Mouse (Mus musculus) forebrain, embryonic 15.5 days (tissue): Measurements from ENCODE around the gene Dcaf4. TPM values are rescaled to one million over a fixed set of nuclear protein-coding genes. Genes with fewer than 3 reads are reported as not detected.

ENCODE experiments used
- ATAC-seq: fragments of 200-750 bp; cut with Nextera tagmentation; replicated peaks from 2 replicates; pipeline ENCODE4 v1.8.0; 2017; ENCODE audit warnings: mild to moderate bottlenecking, moderate TSS enrichment, moderate library complexity
- H3K27ac ChIP-seq: fragments of 300-500 bp; sonication (generic); replicated peaks from 2 replicates; pipeline ENCODE4 v1.5.1; 2015; ENCODE audit warnings: mild to moderate bottlenecking, inconsistent platforms
- H3K27me3 ChIP-seq: fragments of 300-500 bp; sonication (generic); 2 replicates; pipeline ENCODE4 v1.6.1; 2015; ENCODE audit warnings: inconsistent platforms
- H3K36me3 ChIP-seq: fragments of 300-500 bp; sonication (generic); 2 replicates; pipeline ENCODE4 v1.6.1; 2015; ENCODE audit warnings: mild to moderate bottlenecking, inconsistent platforms
- H3K4me1 ChIP-seq: fragments of 300-500 bp; sonication (generic); 2 replicates; pipeline ENCODE4 v1.6.1; 2015; ENCODE audit warnings: inconsistent platforms
- H3K4me2 ChIP-seq: fragments of 300-500 bp; sonication (generic); replicated peaks from 2 replicates; pipeline ENCODE4 v1.6.1; 2015; ENCODE audit warnings: mild to moderate bottlenecking, inconsistent platforms
- H3K4me3 ChIP-seq: fragments of 300-500 bp; sonication (generic); 2 replicates; pipeline ENCODE4 v1.5.1; 2015; ENCODE audit warnings: mild to moderate bottlenecking, inconsistent platforms
- H3K9ac ChIP-seq: fragments of 300-500 bp; sonication (generic); replicated peaks from 2 replicates; pipeline ENCODE4 v1.6.1; 2015; ENCODE audit warnings: mild to moderate bottlenecking, inconsistent platforms
- H3K9me3 ChIP-seq: fragments of 300-500 bp; sonication (generic); 2 replicates; pipeline ENCODE4 v1.6.1; 2016; ENCODE audit warnings: inconsistent platforms
- WGBS: fragments of 180-500 bp; shearing (Covaris S2); methylation state at CpG from one replicate; pipeline ENCODE4 v1.1.7; 2015; ENCODE audit warnings: mixed read lengths; 5-methylcytosine and 5-hydroxymethylcytosine counted together
- polyA plus RNA-seq: library from polyadenylated mRNA; unstranded; fragments of >200 nt; fragmentation: Nextera tagmentation; extraction: Ambion mirVana; gene quantifications from 2 replicates; pipeline ENCODE4 v1.2.1, GENCODE M21; 2015

Gene Dcaf4
- polyA plus RNA-seq: 47.6 and 48.4 TPM in 2 replicates

DNA sequence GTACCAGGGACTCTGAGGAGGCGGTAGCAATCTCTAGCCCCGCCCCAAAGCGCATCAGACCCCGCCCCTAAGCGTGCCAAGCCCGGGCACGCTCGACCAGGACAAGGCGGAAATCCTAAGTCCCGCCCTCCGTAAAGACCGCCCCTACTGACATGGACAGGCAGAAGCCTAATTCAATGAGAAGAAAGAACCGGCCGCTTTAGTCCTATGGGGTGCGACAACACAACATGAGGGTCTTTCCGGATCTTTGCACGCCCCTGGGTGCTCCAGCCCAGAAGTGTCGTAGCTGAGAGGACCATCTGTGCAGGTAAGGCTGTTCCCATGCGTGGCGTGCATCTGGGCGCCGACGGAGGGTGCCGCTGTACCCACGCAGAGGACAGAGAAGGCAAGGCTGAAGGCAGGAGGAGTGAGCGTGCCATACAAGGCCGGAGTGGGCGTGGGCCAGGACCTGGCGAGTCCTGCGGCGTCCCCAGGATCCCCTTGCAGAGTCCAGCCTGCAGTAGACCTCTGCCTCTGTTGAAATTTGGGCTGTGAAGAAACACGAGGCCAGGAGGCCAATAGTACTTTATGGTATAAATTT lies at the start of gene Dcaf4:
Gene Dcaf4, plus strand, starts transcription at position 156 of the 580 bp plus-strand sequence.
- Histone ChIP-seq H3K27me3 (no peaks in the 10 kb centered on the region), H3K4me3 (peak within 1 kb of the TSS; percentile 75), H3K4me1 (peaks cover 17% of the 10 kb centered on the region), H3K4me2 (peak within 1 kb of the TSS; percentile 64), H3K36me3 (no peaks in the 10 kb centered on the region), H3K9me3 (no peaks in the 10 kb centered on the region), H3K27ac (peak within 1 kb of the TSS; percentile 76), H3K9ac (peak within 1 kb of the TSS; percentile 73)
- WGBS: under 1% methylated on average over 32 of the region's 32 CpGs
- peak; percentile 99 for ATAC-seq

GRCm38 (mm10) chr12:83471760-83472159 lies 48.5 kb upstream of the Dcaf4 start:
- Histone ChIP-seq H3K36me3 (no peaks in the 10 kb centered on the region), H3K9ac (no peak overlapping the region), H3K27me3 (no peaks in the 10 kb centered on the region), H3K9me3 (no peaks in the 10 kb centered on the region), H3K4me2 (no peak overlapping the region), H3K27ac (no peak overlapping the region), H3K4me1 (peaks cover 16% of the 10 kb centered on the region), H3K4me3 (no peak overlapping the region)
- no peak for ATAC-seq
- 91% methylated on average over 7 of the region's 7 CpGs for WGBS

DNA sequence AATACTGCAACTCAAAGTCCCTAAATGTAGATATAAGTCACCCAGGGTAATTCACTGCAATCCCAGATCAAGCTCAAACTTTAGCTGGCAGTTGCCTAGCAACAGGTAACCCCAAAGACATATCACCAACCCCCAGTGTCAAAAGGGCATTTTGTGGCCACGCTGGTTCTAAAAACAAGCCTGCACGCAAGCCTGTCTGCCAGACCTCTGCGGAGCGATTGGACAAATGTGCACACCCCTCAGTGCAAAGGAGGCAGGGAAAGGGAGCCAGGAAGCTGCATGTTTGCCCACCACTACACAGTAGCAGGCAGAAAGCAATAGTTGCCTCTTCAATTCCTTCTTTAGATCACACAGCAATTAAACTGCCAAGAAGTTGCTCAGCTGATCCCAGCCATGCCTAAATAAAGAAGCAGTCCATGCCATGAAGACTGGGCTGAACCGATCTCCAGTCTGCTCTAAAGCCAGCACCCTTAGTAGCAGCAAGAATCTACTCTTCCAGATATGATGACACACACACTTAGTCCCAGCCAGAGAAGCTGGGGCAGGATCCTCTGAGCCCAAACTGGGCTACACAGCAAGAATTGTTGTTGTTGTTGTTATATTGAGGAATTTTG lies 46.2 kb upstream of the Dcaf4 start:
- H3K4me1 ChIP-seq: peaks cover 16% of the 10 kb centered on the region
- 64% methylated on average over 5 of the region's 5 CpGs for WGBS

DNA sequence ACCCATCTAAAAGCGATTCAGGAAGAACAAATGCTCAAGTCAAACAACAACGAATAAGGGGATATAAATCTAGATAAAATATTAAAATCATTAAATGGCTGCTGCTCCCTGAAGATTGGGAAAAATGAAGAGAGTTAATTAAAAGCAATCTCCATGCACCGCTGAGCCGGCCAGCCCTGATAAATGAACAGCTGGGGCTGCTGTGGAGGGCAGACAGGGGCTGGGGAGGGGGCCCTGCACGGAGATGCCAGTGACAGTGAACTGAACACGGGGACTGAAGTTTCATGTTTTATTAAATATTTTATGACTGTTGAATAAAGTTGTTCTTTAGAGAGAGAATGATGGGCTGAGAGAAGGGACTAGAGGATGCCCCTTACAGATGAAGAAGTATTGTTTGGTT lies 44.8 kb upstream of the Dcaf4 start:
- Histone ChIP-seq H3K27ac (no peak overlapping the region), H3K4me3 (no peak overlapping the region), H3K27me3 (no peaks in the 10 kb centered on the region), H3K9ac (no peak overlapping the region), H3K9me3 (no peaks in the 10 kb centered on the region), H3K36me3 (no peaks in the 10 kb centered on the region), H3K4me2 (no peak overlapping the region), H3K4me1 (peaks cover 16% of the 10 kb centered on the region)
- 35% methylated on average over 6 of the region's 6 CpGs for WGBS
- no peak for ATAC-seq

More for the DNA sequence above, 46.2 kb upstream of the Dcaf4 start:
- Histone ChIP-seq H3K27ac (no peak overlapping the region), H3K27me3 (no peaks in the 10 kb centered on the region), H3K9ac (no peak overlapping the region), H3K9me3 (no peaks in the 10 kb centered on the region), H3K4me2 (no peak overlapping the region), H3K36me3 (no peaks in the 10 kb centered on the region), H3K4me3 (no peak overlapping the region)
- ATAC-seq: no peak

DNA sequence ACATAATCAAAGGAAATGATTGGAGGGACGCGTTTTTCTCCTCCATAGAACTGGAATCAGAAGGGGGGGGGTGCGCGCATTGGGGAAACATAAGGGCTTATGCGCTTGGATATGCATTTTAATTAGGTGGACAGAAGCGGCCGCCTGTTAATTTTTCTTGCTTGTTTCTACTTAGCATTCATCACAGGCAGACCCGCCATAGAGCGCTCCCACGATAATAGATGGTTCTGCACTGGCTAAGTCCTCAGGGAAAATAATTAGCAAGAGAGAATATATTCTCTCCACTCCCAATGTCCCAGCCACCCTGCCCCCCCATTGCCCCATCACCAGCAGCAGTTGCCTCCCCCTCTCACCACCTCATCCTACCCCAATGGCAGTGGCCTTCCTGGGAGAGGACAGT lies 44.0 kb upstream of the Dcaf4 start:
- Histone ChIP-seq H3K9me3 (no peaks in the 10 kb centered on the region), H3K4me3 (no peak overlapping the region), H3K4me2 (no peak overlapping the region), H3K4me1 (peaks cover 16% of the 10 kb centered on the region), H3K27me3 (no peaks in the 10 kb centered on the region), H3K9ac (no peak overlapping the region), H3K27ac (no peak overlapping the region), H3K36me3 (no peaks in the 10 kb centered on the region)
- WGBS: 10% methylated on average over 10 of the region's 10 CpGs
- peak; percentile 63 for ATAC-seq

- Histone ChIP-seq H3K9me3 (no peaks in the 10 kb centered on the region), H3K36me3 (no peaks in the 10 kb centered on the region), H3K4me1 (peaks cover 16% of the 10 kb centered on the region), H3K9ac (no peak overlapping the region), H3K4me2 (no peak overlapping the region), H3K27ac (no peak overlapping the region), H3K4me3 (no peak overlapping the region), H3K27me3 (no peaks in the 10 kb centered on the region; the same call in none of the 2 replicates)
- no peak for ATAC-seq
- WGBS: 76% methylated on average over 1 of the region's 1 CpGs
These were observed 41.1 kb upstream of the Dcaf4 start for GRCm38 (mm10) chr12:83479140-83479539.

GRCm38 (mm10) chr12:83479818-83480401 lies 40.4 kb upstream of the Dcaf4 start:
- no peaks in the 10 kb centered on the region for H3K36me3 ChIP-seq
- 77% methylated on average over 7 of the region's 7 CpGs for WGBS
- no peaks in the 10 kb centered on the region for H3K9me3 ChIP-seq
- H3K27me3 ChIP-seq: no peaks in the 10 kb centered on the region; the same call in none of the 2 replicates
- no peak overlapping the region for H3K4me3 ChIP-seq
- H3K27ac ChIP-seq: no peak overlapping the region
- H3K9ac ChIP-seq: no peak overlapping the region
- no peak overlapping the region for H3K4me2 ChIP-seq
- no peak for ATAC-seq
- peaks cover 22% of the 10 kb centered on the region for H3K4me1 ChIP-seq

DNA sequence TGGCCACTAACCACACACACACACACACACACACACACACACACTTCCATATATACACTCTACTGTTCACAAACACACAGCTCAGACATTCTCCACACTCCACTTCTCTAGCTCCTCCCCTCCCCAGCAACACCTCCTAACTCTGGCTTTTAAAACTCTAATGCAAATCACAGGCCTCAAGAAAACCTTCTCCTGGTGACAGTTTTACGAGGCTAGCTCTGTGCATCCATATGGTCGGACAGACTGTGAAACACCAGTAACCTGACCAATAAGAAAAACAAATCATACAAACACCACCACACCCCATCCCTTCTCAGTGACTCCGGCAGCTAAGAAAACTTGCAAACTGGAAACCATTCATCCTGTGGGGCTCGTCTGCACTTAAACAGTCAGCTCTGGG lies 38.8 kb upstream of the Dcaf4 start:
- H3K4me3 ChIP-seq: no peak overlapping the region
- H3K9me3 ChIP-seq: no peaks in the 10 kb centered on the region
- no peak overlapping the region for H3K4me2 ChIP-seq
- WGBS: 74% methylated on average over 4 of the region's 4 CpGs
- no peak overlapping the region for H3K27ac ChIP-seq
- no peaks in the 10 kb centered on the region for H3K36me3 ChIP-seq
- no peak for ATAC-seq
- no peaks in the 10 kb centered on the region; the same call in none of the 2 replicates for H3K27me3 ChIP-seq
- H3K9ac ChIP-seq: no peak overlapping the region
- peaks cover 17% of the 10 kb centered on the region for H3K4me1 ChIP-seq

DNA sequence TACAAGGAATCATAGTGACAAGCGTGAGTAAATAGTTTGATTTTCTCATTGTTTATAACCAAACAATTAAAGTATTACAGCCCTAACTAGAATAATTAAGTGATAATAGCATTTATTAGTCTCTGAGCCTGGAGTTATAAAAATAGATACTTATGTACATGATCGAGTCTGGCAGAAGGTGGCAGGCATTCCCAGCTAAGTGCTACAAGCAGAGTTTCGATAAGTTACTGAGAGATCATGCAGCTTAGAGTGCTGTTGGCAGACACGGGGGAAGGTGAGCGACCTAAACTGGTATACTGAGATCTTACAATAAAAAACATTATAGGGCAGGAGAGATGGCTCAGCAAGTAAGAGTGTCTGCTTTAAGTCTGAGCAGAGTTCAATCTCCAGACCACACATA lies 36.6 kb upstream of the Dcaf4 start:
- WGBS: 71% methylated on average over 5 of the region's 5 CpGs
- Histone ChIP-seq H3K9me3 (no peaks in the 10 kb centered on the region), H3K27me3 (no peaks in the 10 kb centered on the region; the same call in none of the 2 replicates), H3K4me3 (no peak overlapping the region), H3K4me2 (no peak overlapping the region), H3K27ac (no peak overlapping the region), H3K4me1 (peaks cover 24% of the 10 kb centered on the region), H3K36me3 (no peaks in the 10 kb centered on the region), H3K9ac (no peak overlapping the region)
- no peak for ATAC-seq

DNA sequence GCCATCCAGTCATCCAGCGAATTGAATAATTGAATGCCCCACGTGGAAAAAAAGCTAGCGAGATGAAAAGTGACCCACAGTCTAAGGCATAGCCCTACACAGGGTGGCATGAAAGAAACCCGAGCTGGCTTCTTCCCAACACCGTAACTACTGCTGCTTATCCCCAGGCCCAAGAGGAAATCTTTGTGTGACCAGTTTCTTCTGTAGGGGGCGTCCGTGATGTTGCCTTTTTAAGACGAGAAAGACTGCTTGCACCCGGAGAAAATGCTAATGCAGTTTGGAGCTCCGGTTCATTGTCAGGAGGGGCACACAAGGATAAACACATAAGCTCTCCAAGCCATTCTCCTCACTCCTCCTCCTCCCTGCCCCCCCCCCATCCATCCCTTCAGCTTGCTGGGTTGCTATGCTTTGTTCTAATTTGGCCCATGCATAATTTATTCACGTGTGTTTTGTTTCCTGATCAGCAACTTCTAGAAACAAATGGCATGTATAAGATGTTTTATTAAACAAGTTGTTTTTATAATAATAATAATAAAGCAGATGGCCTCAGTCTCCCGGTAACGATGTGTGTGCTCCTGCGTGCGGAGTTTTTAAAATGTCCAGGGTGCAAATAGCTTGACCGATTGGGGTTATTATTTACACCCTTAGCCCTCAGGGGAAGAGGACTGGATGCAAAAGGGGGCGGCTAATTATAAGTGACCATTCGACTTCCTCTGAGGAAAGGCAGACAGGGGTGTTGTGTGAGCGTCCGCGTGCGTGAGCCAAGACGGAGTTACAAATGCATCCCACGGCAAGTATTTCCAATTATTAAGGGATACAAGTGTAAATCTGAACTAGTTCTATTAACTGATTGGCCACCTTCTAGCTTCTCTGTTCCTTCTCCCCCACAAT lies 35.2 kb upstream of the Dcaf4 start:
- peak overlapping the region; percentile 94 for H3K4me2 ChIP-seq
- ATAC-seq: peak; percentile 30; the same call in 1 of the 2 replicates
- peak overlapping the region; percentile 60 for H3K4me3 ChIP-seq
- 0 out of 2 replicates have a peak overlapping the region, but pooled peaks have one; percentile 79 for H3K27ac ChIP-seq
- no peaks in the 10 kb centered on the region for H3K9me3 ChIP-seq
- H3K4me1 ChIP-seq: peaks cover 29% of the 10 kb centered on the region
- no peaks in the 10 kb centered on the region for H3K36me3 ChIP-seq
- no peaks in the 10 kb centered on the region; the same call in none of the 2 replicates for H3K27me3 ChIP-seq
- under 1% methylated on average over 24 of the region's 24 CpGs for WGBS
- H3K9ac ChIP-seq: peak overlapping the region; percentile 60

DNA sequence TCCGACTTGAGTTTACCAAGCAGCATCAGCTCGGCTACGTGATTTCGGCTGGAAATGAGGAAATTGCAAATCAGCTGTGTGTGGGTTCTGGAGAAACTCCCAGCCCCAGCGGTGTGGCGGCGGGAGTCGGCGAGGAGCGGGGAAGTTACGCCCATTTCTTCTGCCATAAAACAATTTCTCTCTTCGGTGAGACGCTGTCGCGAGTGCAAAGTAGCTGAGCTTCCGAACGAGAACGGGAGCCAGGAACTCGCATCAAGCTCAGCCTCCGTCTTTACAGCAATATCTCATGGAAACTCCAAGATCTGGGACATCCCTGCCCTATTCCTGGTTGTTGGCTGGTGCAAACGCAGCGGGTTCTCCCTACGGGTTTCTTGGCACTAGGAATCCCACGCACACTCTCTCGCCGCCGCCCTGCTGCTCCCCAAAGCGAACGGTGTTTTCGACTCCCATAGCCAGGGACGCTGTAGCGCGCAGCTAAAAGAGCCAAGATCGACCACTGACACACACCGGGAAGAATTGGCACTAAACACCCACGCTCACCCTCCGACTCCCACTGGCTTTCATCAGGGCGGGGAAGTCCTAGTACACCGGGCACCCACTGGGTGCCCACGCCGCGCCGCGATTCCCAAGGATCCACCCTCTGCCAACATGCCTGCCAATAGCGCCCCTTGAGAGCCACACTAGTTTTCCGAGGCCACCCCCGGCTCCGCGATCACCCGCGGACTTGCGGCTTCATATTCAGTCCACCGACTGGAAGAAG lies 34.2 kb upstream of the Dcaf4 start:
- Histone ChIP-seq H3K4me2 (peak overlapping the region; percentile 94), H3K4me3 (peak overlapping the region; percentile 60), H3K27ac (peak overlapping the region; percentile 79), H3K36me3 (no peaks in the 10 kb centered on the region), H3K27me3 (no peaks in the 10 kb centered on the region; the same call in none of the 2 replicates), H3K4me1 (peaks cover 29% of the 10 kb centered on the region), H3K9me3 (no peaks in the 10 kb centered on the region), H3K9ac (peak overlapping the region; percentile 60)
- peak; percentile 23 for ATAC-seq
- under 1% methylated on average over 53 of the region's 53 CpGs for WGBS
